Mouse (Mus musculus): ENCODE measurements around the gene Mageb5. TPM values are rescaled to one million over a fixed set of nuclear protein-coding genes. Genes with fewer than 3 reads are reported as not detected.
"Not testable (repeated sequence)": the region's sequence is repeated elsewhere in the genome, so short reads cannot be mapped to it uniquely, and the experiment has no call there.

Mageb5 gene
- not detected for total RNA-seq (2021)
- long read RNA-seq, experiment 1, result 0 reads
- long read RNA-seq, experiment 2, result 0 reads

- H3K27ac ChIP-seq; intact Hi-C loops (cut with DNase I); H3K4me3 ChIP-seq; DNase-seq (ENCODE audit: extremely low spot score in 1 of 2, low spot score in 2 of 2): not testable (repeated sequence)
Observed at GRCm38 (mm10) chrX:91782918-91783317, at the start of gene Mageb5. TSS of gene Mageb5 (minus strand) at chrX:91783018.

GRCm38 (mm10) chrX:91759591-91760226 lies 23.1 kb downstream of the Mageb5 start:
- H3K27ac ChIP-seq; DNase-seq (ENCODE audit: extremely low spot score in 1 of 2, low spot score in 2 of 2); intact Hi-C loops (cut with DNase I); H3K4me3 ChIP-seq: not testable (repeated sequence)

Other genes with a start within 250 kb of the Mageb5 start
- gene 1700084M14Rik, start 207.1 kb downstream of the Mageb5 start, total RNA-seq (2021), result not detected
- not detected for gene Gm14781, start 150.8 kb downstream of the Mageb5 start, total RNA-seq (2021)
- gene Mageb1, start 233.3 kb upstream of the Mageb5 start, total RNA-seq (2021), result not detected